Mouse (Mus musculus) retina, postnatal 1 day (tissue): ENCODE measurements around the gene Usp37.
"Not testable (repeated sequence)": the region's sequence is repeated elsewhere in the genome, so short reads cannot be mapped to it uniquely, and the experiment has no call there.

Experiments used
- DNase-seq: peaks from one replicate; pipeline ENCODE4 v3.0.0-alpha.2; 2012

Usp37 gene

DNA sequence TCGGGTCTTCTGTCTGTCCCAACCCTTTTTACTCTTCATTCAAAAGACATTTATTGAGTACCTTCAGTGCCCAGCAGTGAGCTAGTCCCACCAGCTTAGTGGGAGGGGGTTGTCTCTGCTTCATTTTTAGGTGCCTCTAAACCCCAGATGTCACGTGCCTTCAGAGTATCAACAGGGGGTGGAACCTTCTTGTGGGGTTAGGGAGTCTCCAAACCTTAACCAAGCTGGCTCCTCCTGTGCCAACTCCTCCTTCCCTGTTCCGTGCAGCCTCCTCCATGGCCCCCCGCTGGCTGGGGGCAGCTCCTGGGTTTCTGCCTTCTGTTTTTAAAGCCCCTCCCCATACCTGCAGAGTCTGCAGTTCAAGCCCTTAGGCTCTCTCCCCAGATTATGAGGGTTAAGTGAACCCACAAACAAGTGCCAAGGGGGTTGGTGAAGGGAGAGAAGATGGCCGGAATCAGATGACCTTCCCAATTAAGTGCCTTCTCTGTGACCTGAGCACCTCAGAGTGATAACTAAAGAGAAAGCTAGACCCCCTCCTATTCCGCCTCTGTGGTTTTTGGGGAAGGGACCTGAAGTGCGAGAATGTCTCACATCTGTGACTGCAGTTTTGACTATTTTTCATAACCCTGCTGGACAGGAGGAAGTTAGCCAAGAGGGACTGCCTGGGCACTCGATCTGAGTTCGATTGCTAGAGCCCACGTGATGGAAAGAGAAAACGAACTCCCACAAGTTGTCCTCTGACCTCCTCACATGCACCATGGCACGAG lies 147.4 kb downstream of the Usp37 start:
- DNase-seq = not testable (repeated sequence)

- no peak for DNase-seq
Measured at GRCm38 (mm10) chr1:74395290-74395689, 148.8 kb downstream of the Usp37 start.

- no peak for DNase-seq
Measured at GRCm38 (mm10) chr1:74394858-74395257, 149.2 kb downstream of the Usp37 start.

DNA sequence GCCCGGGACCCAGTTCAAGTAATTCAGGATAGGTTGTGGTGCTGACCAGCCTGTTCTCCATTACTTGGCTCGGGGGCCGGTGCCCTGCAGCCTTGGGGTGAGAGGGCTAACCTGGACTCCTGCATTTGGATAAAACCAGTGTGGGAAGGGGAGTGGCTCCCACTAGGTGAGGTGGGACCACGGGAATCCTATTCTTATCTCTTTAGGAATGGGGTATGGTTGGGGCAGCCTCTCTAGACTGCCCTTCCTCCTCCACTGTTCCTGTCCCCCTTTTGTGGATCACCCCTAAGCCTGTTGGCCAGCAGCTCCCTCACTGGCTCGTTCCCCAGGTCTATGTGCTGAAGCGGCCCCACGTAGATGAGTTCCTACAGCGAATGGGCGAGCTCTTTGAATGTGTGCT lies 149.8 kb downstream of the Usp37 start:
- DNase-seq = no peak

GRCm38 (mm10) chr1:74393697-74394096 lies 150.4 kb downstream of the Usp37 start:
- DNase-seq = no peak

- no peak for DNase-seq
Measured at GRCm38 (mm10) chr1:74393010-74393409, 151.1 kb downstream of the Usp37 start.

DNA sequence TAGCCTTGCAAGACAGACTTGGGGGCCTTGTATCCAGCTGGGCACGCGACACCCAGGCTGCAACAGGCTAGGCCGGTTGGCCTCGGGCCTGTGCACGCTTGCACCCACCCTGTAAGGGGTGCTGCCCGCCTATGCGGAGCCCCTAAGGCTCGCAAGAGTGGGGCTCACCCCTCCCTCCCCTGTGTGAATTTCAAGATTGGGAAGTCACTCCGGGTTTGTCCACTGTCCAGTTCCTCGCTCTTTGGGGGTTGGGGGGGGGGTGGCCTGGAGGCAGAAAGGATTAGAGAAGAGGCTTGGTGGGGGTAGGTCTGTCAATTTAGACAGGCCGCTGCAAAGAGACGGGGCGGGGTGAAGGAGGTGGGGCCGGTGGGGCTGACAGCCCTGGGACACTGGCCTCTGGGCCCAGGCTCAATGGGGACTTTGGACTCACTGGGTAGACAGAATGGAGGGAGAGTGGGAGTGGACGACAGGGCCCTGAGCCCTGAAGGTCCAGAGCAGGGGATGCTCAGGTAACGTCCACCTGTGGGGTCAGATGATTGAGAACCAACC lies 151.6 kb downstream of the Usp37 start:
- DNase-seq = peak; percentile 39

- DNase-seq = peak; percentile 73
Measured at GRCm38 (mm10) chr1:74391844-74392441, 152.1 kb downstream of the Usp37 start.

DNA sequence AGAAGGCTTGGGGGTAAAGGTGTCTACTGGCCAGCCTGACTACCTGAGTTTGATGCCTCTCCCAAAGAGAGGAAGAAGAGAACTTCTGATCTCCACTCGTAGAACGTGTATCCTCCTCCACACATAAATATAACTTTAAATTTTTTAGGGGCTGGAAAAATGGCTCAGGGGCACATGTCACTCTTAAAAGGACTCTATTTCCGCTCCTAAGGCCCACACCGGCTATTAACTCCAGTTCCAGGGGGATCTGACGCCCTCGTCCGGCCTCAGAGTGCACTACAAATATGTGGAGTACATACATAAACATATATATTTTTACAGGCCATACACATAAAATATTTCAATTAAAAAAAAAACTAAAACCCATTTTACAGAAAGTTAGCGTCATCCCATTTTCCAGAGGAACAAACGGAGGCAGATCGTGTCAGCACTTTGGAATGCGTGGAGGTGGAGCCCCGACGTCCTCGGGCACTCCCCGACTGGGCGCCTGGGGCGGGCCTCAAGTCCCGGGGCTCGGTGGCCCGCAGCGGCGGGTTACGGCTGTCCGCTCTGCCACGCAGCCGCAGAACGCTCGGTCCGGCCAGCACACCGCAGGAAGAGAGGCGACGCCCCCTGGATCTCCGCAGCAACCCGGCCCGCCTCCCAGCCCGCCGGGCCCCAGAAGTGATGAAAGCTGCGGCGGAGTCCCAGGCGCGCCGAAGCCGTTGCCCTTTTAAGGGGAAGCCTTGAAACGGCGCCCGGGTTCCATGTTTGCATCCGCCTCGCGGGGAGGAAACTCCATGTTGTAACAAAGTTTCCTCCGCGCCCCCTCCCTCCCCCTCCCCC lies 152.9 kb downstream of the Usp37 start, which contains the start of gene Ctdsp1:
Gene Ctdsp1, plus strand, starts transcription at position 586 of the 825 bp plus-strand sequence.
- peak; percentile 98 for DNase-seq

- peak; percentile 62 for DNase-seq
Measured at GRCm38 (mm10) chr1:74390287-74390906, 153.7 kb downstream of the Usp37 start.

DNA sequence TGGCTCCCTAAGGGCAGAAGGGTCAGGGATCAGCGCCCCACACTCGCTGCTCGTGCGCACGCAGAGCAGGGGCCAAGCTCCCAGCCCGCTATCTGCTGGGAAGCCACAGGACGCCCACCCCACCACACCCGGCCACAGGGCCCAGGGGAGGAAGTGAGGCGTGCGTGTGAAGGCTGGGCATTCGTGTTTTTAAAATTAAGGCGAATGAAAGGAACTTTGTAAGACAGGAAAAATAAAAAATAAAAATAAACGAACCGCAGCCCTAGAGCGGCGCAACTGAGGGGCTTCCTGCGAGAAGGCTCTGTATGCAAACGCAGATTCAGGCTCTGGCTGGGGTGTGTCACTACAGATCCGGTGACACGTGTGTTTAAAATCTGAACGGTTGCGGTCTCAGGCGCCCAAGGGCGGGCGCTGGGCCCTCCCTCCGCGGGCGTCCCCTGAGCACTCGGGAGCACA lies 154.2 kb downstream of the Usp37 start:
- no peak for DNase-seq

GRCm38 (mm10) chr1:74388398-74388920 lies 155.6 kb downstream of the Usp37 start:
- no peak for DNase-seq

DNA sequence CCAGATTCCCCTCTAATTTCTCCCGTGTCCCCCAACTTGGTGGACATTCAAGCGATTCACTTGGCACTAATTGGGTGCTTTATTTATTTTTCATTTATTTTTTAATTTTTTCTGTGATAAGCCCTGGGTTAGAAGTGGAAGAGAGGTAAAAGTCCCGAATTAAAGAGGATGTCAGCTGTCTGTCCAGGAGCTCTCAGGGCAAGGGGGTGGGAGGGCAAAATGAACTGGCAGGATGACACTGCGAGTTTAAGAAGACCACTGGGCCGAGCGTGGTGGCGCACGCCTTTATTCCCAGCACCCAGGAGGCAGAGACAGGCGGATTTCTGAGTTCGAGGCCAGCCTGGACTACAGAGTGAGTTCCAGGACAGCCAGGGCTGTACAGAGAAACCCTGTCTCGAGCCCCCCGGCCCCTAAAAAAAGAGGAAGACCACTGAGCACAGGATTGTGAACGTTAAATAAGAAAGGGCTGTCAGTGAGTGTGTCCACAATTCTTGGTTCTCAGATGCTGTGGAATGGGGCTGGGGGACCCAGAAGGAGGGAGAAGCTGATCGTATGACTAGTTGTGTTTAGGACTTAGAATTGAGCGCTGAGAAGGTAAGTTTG lies 156.6 kb downstream of the Usp37 start:
- no peak for DNase-seq

DNA sequence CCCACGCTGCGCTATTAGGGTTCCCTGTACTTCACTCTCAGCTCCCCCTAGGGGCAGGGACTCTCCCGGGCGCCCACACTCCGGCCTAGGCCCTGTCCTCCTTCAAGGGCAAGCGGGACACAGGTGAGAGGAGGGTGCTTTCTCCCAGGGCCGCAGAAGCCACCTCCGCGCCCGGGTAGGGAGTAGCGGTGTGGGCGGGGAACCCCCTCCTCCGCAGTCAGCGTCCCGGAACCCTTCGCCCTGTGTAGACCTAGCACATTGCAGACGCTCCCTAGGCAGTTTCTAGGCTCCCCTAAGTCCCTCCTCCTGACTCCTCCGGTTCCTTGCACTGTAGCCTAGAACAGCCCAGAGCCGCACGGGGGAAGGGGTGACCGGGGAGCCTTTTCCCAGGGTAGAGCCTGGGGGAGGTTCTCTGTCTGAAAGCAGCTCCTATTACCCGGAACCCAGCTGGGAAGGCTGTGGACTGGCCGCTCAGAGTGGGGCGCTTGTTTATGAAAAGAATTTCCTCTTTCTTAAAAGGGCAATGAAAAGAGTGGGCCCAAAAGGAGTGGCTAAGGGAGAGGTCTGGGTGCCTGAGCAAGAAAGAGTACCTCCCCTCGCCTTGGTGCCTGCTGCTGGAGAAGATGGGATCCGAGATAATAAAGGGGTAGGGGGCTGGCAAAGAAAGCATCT lies 157.2 kb downstream of the Usp37 start:
- peak; percentile 98 for DNase-seq

- no peak for DNase-seq
Measured at GRCm38 (mm10) chr1:74386363-74386713, 157.7 kb downstream of the Usp37 start.

- DNase-seq = no peak
Measured at GRCm38 (mm10) chr1:74385531-74385930, 158.6 kb downstream of the Usp37 start.
